Mouse (Mus musculus) liver, embryonic 14.5 days (tissue): Measurements from ENCODE around the gene Upf1. TPM values are rescaled to one million over a fixed set of nuclear protein-coding genes. Genes with fewer than 3 reads are reported as not detected.

ENCODE experiments used
- ATAC-seq: fragments of 200-750 bp; cut with Nextera tagmentation; 2 replicates; pipeline ENCODE4 v1.8.0; 2017; ENCODE audit warnings: moderate number of reproducible peaks, mild to moderate bottlenecking, moderate library complexity; ENCODE audit not compliant: insufficient read depth
- DNase-seq, 3 experiments: peaks; one replicate each; pipeline ENCODE4 v3.0.0-alpha.2; 2012 to 2013; ENCODE audit warnings: low read depth in 3 of 3, low spot score in 3 of 3
- H3K27ac ChIP-seq: fragments of 300-500 bp; sonication (generic); 2 replicates; pipeline ENCODE4 v1.5.1; 2014; ENCODE audit warnings: moderate library complexity, mild to moderate bottlenecking, control low read depth, inconsistent platforms
- H3K27me3 ChIP-seq: fragments of 300-500 bp; sonication (generic); 2 replicates; pipeline ENCODE4 v1.6.1; 2014; ENCODE audit warnings: mild to moderate bottlenecking, low read length, moderate library complexity; ENCODE audit not compliant: control insufficient read depth, insufficient read depth
- H3K36me3 ChIP-seq: fragments of 300-500 bp; sonication (generic); replicated peaks from 2 replicates; pipeline ENCODE4 v1.6.1; 2014; ENCODE audit warnings: low read depth; ENCODE audit not compliant: control insufficient read depth, insufficient read depth
- H3K4me1 ChIP-seq, 2 experiments: fragments of 200-500 bp in 1 of 2; fragments of 300-500 bp in 1 of 2; sonication (generic) in 1 of 2; replicated peaks; 2 replicates each; pipeline ENCODE4 v1.6.1; 2012 to 2014; ENCODE audit warnings: antibody characterized with exemption in 1 of 2, inconsistent platforms in 1 of 2, low read length in 1 of 2; ENCODE audit not compliant: control insufficient read depth in 2 of 2, insufficient read depth in 2 of 2
- H3K4me2 ChIP-seq: fragments of 300-500 bp; sonication (generic); 2 replicates; pipeline ENCODE4 v1.6.1; 2014; ENCODE audit warnings: low read depth, mild to moderate bottlenecking, control low read depth, moderate library complexity
- H3K4me3 ChIP-seq, 2 experiments: fragments of 200-500 bp in 1 of 2; fragments of 300-500 bp in 1 of 2; sonication (generic) in 1 of 2; 2 replicates each; pipeline ENCODE4 v1.5.1; 2012 to 2014; ENCODE audit warnings: low read depth in 2 of 2, low read length in 2 of 2, mild to moderate bottlenecking in 2 of 2, control low read depth in 1 of 2, inconsistent platforms in 1 of 2, moderate library complexity in 1 of 2; ENCODE audit not compliant: insufficient read depth in 1 of 2
- H3K9ac ChIP-seq: fragments of 300-500 bp; sonication (generic); replicated peaks from 2 replicates; pipeline ENCODE4 v1.6.1; 2014; ENCODE audit warnings: mild to moderate bottlenecking, control low read depth, moderate library complexity
- H3K9me3 ChIP-seq: fragments of 300-500 bp; sonication (generic); 2 replicates; pipeline ENCODE4 v1.6.1; 2016; ENCODE audit warnings: low read length, mixed read lengths; ENCODE audit not compliant: control insufficient read depth
- CTCF ChIP-seq: IDR thresholded peaks from 2 replicates; pipeline ENCODE4 v1.5.1; 2016; ENCODE audit warnings: antibody characterized with exemption, low read depth, control low read depth
- EP300 ChIP-seq: IDR thresholded peaks from 2 replicates; pipeline ENCODE4 v1.6.1; 2016; ENCODE audit warnings: antibody characterized with exemption, low read depth
- WGBS: fragments of 180-500 bp; shearing (Covaris S2); extraction: QIAGEN DNeasy Blood & Tissue Kit; methylation state at CpG from one replicate; pipeline ENCODE4 v1.1.7; 2014; ENCODE audit not compliant: insufficient replicate concordance; 5-methylcytosine and 5-hydroxymethylcytosine counted together
- polyA plus RNA-seq, 2 experiments: library from polyadenylated mRNA; depleted of rRNA in 1 of 2; stranded (reverse) in 1 of 2; unstranded in 1 of 2; fragments of >200 nt; fragmentation: Nextera tagmentation in 1 of 2; extraction: Ambion mirVana in 1 of 2; gene quantifications; 2 replicates each; pipeline versions ENCODE4 v1.2.1 to v1.2.3; 2012 to 2014

The Upf1 gene
- polyA plus RNA-seq, 2 experiments: 9.3 to 14.1 TPM

DNA sequence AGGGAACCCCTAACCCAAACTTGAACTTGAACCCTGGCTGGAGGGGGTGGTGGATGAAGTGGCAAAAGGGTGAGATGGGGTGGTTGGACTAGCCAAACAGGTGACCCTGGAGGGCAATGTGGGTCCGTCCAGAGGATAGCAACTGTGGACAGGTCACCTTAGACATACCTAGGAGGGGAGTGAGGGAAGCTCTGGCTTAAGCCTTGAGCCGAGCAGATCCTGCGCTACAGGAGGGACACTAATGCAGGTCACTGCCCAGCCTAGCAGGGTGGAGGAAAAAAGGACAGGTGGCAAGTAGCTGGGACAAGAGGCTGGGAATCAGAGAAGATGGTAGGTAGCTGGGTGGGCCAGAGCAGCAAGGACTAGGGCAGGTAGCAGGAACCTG is 1.1 kb downstream of the Upf1 start:
- peaks cover 66 to 72% of the 10 kb centered on the region in 2 experiments for H3K4me1 ChIP-seq
- TF ChIP-seq EP300 (no peak), CTCF (no peak)
- H3K9me3 ChIP-seq: no peaks in the 10 kb centered on the region
- peak overlapping the region; percentile 96 for H3K4me2 ChIP-seq
- peaks cover 34% of the 10 kb centered on the region for H3K36me3 ChIP-seq
- H3K4me3 ChIP-seq: peak overlapping the region; percentile 82 to 98
- no peaks in the 10 kb centered on the region for H3K27me3 ChIP-seq
- 14% methylated on average over 3 of the region's 3 CpGs for WGBS
- peak overlapping the region; percentile 86 for H3K27ac ChIP-seq
- peak overlapping the region; percentile 99 for H3K9ac ChIP-seq
- DNase-seq (no peak), ATAC-seq (no peak)

GRCm38 (mm10) chr8:70351035-70351999 is 1.8 kb downstream of the Upf1 start:
- WGBS: 30% methylated on average over 15 of the region's 15 CpGs
- Histone ChIP-seq H3K27me3 (no peaks in the 10 kb centered on the region), H3K9ac (peak overlapping the region; percentile 99), H3K4me2 (peak overlapping the region; percentile 96), H3K4me1 (peaks cover 59 to 67% of the 10 kb centered on the region in 2 experiments), H3K36me3 (peaks cover 41% of the 10 kb centered on the region), H3K9me3 (no peaks in the 10 kb centered on the region), H3K27ac (peak overlapping the region; percentile 86), H3K4me3 (peak overlapping the region; percentile 82 to 98)
- TF ChIP-seq CTCF (no peak), EP300 (no peak)
- DNase-seq (no peak), ATAC-seq (no peak)

- WGBS: 42% methylated on average over 1 of the region's 1 CpGs
- peaks cover 54% of the 10 kb centered on the region for H3K36me3 ChIP-seq
- no peak overlapping the region for H3K4me3 ChIP-seq
- TF ChIP-seq EP300: no peak
- TF ChIP-seq CTCF: no peak
- H3K9me3 ChIP-seq: no peaks in the 10 kb centered on the region
- ATAC-seq (no peak), DNase-seq (no peak)
- no peak overlapping the region for H3K27ac ChIP-seq
- peak overlapping the region; percentile 12; the same call in 1 of the 2 replicates for H3K9ac ChIP-seq
- no peaks in the 10 kb centered on the region for H3K27me3 ChIP-seq
- H3K4me1 ChIP-seq: peaks cover 36 to 56% of the 10 kb centered on the region in 2 experiments
- H3K4me2 ChIP-seq: no peak overlapping the region
These were observed 5.1 kb downstream of the Upf1 start for GRCm38 (mm10) chr8:70347860-70348420.

DNA sequence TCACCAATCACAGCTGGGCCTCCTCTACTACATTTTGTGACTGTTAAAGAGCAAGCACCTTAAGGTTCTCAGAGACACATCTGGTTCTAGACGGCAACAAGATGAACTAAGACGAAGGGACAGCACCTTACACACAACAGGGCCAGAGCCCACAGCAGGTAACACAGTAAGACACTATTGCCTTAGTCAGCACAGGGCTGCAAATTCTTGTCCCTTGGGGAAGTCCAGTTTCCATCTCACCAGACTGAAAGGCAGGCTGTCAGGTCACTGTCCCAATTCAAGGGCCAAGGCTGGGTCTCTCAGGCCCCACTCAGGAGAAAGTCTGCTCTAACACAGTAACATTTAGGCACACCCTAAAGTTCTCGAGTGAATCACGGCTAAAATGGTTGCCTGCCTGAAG is 5.6 kb downstream of the Upf1 start:
- ATAC-seq (no peak), DNase-seq (no peak)
- H3K4me2 ChIP-seq: no peak overlapping the region
- no peaks in the 10 kb centered on the region for H3K27me3 ChIP-seq
- H3K4me3 ChIP-seq: no peak overlapping the region
- no peak overlapping the region for H3K9ac ChIP-seq
- no peaks in the 10 kb centered on the region for H3K9me3 ChIP-seq
- WGBS: 79% methylated on average over 4 of the region's 4 CpGs
- H3K4me1 ChIP-seq: peaks cover 36 to 56% of the 10 kb centered on the region in 2 experiments
- H3K27ac ChIP-seq: no peak overlapping the region
- peaks cover 59% of the 10 kb centered on the region for H3K36me3 ChIP-seq
- no peak for TF ChIP-seq EP300
- no peak for TF ChIP-seq CTCF

DNA sequence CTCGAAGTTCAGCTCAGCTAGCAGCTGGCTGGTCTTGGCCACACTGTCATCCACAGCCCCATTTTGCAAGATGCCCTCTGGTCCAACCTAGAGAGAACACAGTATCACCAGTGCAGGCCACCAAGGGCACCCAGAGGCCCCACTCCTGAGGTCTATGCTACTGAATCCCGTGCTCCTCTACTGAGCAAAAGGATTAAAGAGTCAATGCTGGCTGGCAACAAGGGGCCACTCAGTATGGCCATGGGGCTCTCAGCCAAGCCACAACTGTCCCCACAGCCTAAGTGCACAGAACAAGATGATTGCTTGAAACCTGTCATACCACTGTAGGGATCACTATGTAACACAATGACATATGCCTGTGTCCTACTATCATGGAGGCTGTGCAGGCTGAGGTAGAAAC is 8.8 kb downstream of the Upf1 start:
- no peak for DNase-seq
- no peak overlapping the region for H3K4me3 ChIP-seq
- H3K4me2 ChIP-seq: no peak overlapping the region
- H3K27ac ChIP-seq: no peak overlapping the region
- no peaks in the 10 kb centered on the region for H3K9me3 ChIP-seq
- ATAC-seq: no peak
- WGBS: 82% methylated on average over 2 of the region's 2 CpGs
- H3K36me3 ChIP-seq: peaks cover 74% of the 10 kb centered on the region
- H3K9ac ChIP-seq: no peak overlapping the region
- no peaks in the 10 kb centered on the region for H3K27me3 ChIP-seq
- peaks cover 19 to 32% of the 10 kb centered on the region in 2 experiments for H3K4me1 ChIP-seq
- TF ChIP-seq CTCF: no peak
- no peak for TF ChIP-seq EP300
